Mouse (Mus musculus) limb, embryonic 13.5 days (tissue): ENCODE results near the gene Serpina11. TPM values are rescaled to one million over a fixed set of nuclear protein-coding genes. Genes with fewer than 3 reads are reported as not detected.

Experiments
- ATAC-seq: fragments of 200-750 bp; cut with Nextera tagmentation; 2 replicates; pipeline ENCODE4 v1.8.0; 2017; ENCODE audit warnings: low read depth, moderate number of reproducible peaks, moderate TSS enrichment; ENCODE audit not compliant: low FRiP score
- H3K27ac ChIP-seq: fragments of 300-500 bp; sonication (generic); 2 replicates; pipeline ENCODE4 v1.5.1; 2015; ENCODE audit warnings: inconsistent platforms, mild to moderate bottlenecking, moderate library complexity
- H3K27me3 ChIP-seq: fragments of 300-500 bp; sonication (generic); 2 replicates; pipeline ENCODE4 v1.6.1; 2015; ENCODE audit warnings: mild to moderate bottlenecking, inconsistent platforms
- H3K36me3 ChIP-seq: fragments of 300-500 bp; sonication (generic); 2 replicates; pipeline ENCODE4 v1.6.1; 2015; ENCODE audit warnings: inconsistent platforms, mild to moderate bottlenecking, moderate library complexity
- H3K4me1 ChIP-seq: fragments of 300-500 bp; sonication (generic); 2 replicates; pipeline ENCODE4 v1.6.1; 2015; ENCODE audit warnings: inconsistent platforms
- H3K4me2 ChIP-seq: fragments of 300-500 bp; sonication (generic); replicated peaks from 2 replicates; pipeline ENCODE4 v1.6.1; 2015; ENCODE audit warnings: inconsistent platforms, mild to moderate bottlenecking, moderate library complexity
- H3K4me3 ChIP-seq: fragments of 300-500 bp; sonication (generic); 2 replicates; pipeline ENCODE4 v1.5.1; 2015; ENCODE audit warnings: moderate library complexity, mild to moderate bottlenecking, inconsistent platforms
- H3K9ac ChIP-seq: fragments of 300-500 bp; sonication (generic); 2 replicates; pipeline ENCODE4 v1.6.1; 2015; ENCODE audit warnings: mild to moderate bottlenecking, inconsistent platforms
- H3K9me3 ChIP-seq: fragments of 300-500 bp; sonication (generic); 2 replicates; pipeline ENCODE4 v1.6.1; 2016; ENCODE audit warnings: inconsistent platforms
- WGBS: fragments of 180-500 bp; shearing (Covaris S2); methylation state at CpG from one replicate; pipeline ENCODE4 v1.1.7; 2015; 5-methylcytosine and 5-hydroxymethylcytosine counted together
- polyA plus RNA-seq: library from polyadenylated mRNA; unstranded; fragments of >200 nt; fragmentation: Nextera tagmentation; extraction: Ambion mirVana; gene quantifications from 2 replicates; pipeline ENCODE4 v1.2.1, GENCODE M21; 2015

Serpina11 gene
- polyA plus RNA-seq, 1 experiment from 2014 or later: not detected

DNA sequence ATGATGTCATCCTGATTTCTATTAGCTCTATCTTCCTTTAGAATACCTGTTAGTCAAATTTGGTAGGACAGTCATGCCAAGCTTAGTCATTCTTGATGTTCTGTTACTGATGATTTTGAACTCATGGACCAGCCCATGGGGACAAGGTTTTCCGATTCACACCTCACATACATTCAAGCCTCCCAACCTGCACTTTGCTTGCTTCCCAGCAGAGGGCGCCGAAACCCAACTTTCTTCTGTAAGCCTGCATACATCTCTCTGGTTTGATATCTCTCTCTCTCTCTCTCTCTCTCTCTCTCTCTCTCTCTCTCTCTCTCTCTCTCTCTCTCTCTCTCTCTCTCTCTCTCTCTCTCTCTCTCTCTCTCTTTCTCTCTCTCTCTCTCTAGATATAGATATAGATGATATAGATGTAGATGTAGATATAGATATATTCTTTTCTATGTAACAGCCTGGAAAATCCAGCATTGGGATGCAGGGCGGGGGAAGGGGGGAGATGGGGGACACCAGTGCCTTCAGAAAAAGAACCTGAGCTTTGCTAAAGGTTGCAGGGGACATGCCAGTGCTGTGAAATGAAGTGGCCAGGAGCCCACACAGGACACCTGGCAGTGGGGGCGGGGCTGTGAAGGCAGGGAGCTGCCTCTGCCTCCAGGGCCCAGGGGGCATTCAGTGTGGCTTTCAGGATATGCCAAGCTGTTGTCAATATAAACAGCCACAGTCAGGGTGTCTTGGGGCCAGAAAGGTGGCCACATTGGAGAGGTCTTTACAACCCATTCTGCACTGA is 5.7 kb upstream of the Serpina11 start:
- no peak for ATAC-seq
- H3K4me1 ChIP-seq: no peaks in the 10 kb centered on the region
- no peak overlapping the region for H3K9ac ChIP-seq
- H3K27me3 ChIP-seq: no peaks in the 10 kb centered on the region
- H3K9me3 ChIP-seq: no peaks in the 10 kb centered on the region
- no peaks in the 10 kb centered on the region for H3K36me3 ChIP-seq
- H3K4me3 ChIP-seq: no peak overlapping the region
- H3K4me2 ChIP-seq: no peak overlapping the region
- no peak overlapping the region for H3K27ac ChIP-seq
- WGBS: 40% methylated on average over 5 of the region's 5 CpGs

DNA sequence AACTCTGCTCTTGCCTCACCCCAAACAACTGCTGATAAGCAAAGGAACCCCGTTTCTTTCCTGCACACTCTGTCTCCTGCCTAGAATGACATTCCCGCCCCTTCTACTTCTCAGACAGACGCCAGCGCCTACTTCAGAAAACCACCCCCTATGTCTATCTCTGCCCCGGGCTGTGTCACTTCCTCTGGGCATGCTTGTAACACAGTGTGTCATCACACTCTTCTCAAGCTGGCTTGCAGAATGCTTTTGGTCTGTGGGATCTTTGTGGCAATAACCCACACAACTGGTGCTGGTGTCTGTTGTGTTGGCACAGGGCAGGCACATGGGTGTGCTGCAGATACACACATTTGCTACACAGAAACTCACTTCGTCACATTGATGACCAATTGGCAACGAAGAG is 3.2 kb upstream of the Serpina11 start:
- 75% methylated on average over 7 of the region's 7 CpGs for WGBS
- ATAC-seq: no peak

DNA sequence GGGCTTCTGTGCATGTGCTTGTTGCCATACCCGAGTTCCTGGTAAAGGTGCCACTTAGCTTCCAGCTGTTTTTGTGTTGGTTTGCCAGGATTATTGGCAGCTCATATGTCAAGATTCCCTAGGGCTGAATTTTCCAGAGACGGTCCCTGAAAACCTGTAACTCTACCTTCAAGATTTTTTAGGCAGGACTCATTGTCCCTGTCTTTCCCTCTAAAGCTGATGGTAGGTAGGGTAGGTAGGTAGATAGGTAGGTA is 316 bp downstream of the Serpina11 start:
- Histone ChIP-seq H3K4me1 (no peaks in the 10 kb centered on the region), H3K36me3 (no peaks in the 10 kb centered on the region), H3K4me2 (no peak overlapping the region), H3K9ac (no peak overlapping the region), H3K4me3 (no peak overlapping the region), H3K27me3 (0 out of 2 replicates have a peak, but pooled peaks cover 3% of the 10 kb centered on the region), H3K9me3 (no peaks in the 10 kb centered on the region), H3K27ac (no peak overlapping the region)
- ATAC-seq: no peak
- WGBS: 48% methylated on average over 2 of the region's 2 CpGs

More for the DNA sequence above, 3.2 kb upstream of the Serpina11 start:
- Histone ChIP-seq H3K36me3 (no peaks in the 10 kb centered on the region), H3K9ac (no peak overlapping the region), H3K4me2 (no peak overlapping the region), H3K9me3 (no peaks in the 10 kb centered on the region), H3K4me3 (no peak overlapping the region), H3K4me1 (no peaks in the 10 kb centered on the region), H3K27ac (no peak overlapping the region), H3K27me3 (no peaks in the 10 kb centered on the region)

DNA sequence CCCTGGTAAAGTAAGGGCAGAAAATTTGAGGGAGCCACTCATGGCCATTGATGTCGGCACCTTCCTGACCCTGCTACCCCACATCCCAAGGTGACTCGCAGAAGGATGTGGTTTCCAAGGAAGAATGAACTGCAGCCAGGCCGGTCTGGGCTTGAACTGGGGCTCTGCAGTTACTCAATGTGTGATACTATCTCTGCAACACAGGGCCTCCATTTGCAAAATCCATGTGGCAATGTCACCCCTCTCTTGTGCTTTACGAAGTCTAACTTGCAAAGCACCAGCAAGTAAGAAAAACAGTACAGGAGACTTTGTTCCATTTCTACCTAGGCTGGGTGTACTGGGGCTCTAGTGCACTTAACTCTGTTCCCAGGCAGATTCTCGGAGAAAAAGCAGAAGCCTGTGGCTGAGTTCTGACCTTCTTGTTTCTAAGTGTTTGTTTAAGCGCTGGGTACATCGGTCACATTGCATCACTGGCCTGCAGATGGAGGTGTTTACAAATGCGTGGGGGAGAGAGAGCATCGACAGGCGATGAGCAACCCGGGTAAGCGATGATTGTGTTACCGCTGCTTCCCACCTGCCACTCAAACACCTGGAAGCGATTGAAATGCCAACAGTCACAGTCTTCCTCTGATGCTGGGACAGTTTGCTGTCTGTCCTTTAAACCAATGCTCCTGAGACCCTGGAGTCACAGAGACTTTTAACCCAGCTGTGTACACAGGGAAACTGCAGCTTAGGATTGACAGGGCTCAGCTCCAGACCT is 823 bp downstream of the Serpina11 start:
- Histone ChIP-seq H3K27ac (no peak overlapping the region), H3K4me3 (no peak overlapping the region), H3K4me2 (no peak overlapping the region), H3K9ac (no peak overlapping the region), H3K27me3 (0 out of 2 replicates have a peak, but pooled peaks cover 3% of the 10 kb centered on the region), H3K4me1 (no peaks in the 10 kb centered on the region), H3K9me3 (no peaks in the 10 kb centered on the region), H3K36me3 (no peaks in the 10 kb centered on the region)
- ATAC-seq: no peak
- 56% methylated on average over 14 of the region's 14 CpGs for WGBS

DNA sequence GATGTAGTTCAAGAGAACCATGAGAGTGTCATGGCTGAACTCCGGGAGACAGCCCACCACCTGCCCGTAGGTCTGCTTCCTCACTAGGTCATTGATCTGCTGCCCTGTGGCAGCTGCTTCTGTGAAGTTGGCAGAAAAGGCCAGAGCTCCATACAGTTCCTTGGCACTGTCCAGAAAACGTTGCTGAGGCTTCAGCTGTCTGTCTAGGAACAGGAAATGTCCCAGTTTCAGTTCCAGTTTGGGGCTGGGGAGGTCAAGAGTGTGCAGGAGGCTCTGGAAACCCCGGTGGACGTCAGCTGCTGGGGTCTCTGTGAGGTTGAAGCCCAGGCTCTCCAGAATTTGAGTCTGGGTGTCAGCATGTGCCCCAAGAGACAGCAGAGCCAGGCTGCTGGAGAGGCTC is 3.9 kb downstream of the Serpina11 start:
- Histone ChIP-seq H3K4me2 (no peak overlapping the region), H3K4me1 (no peaks in the 10 kb centered on the region), H3K36me3 (no peaks in the 10 kb centered on the region), H3K9ac (no peak overlapping the region), H3K4me3 (no peak overlapping the region), H3K27ac (no peak overlapping the region), H3K27me3 (0 out of 2 replicates have a peak, but pooled peaks cover 3% of the 10 kb centered on the region), H3K9me3 (no peaks in the 10 kb centered on the region)
- WGBS: 60% methylated on average over 5 of the region's 5 CpGs
- no peak for ATAC-seq

DNA sequence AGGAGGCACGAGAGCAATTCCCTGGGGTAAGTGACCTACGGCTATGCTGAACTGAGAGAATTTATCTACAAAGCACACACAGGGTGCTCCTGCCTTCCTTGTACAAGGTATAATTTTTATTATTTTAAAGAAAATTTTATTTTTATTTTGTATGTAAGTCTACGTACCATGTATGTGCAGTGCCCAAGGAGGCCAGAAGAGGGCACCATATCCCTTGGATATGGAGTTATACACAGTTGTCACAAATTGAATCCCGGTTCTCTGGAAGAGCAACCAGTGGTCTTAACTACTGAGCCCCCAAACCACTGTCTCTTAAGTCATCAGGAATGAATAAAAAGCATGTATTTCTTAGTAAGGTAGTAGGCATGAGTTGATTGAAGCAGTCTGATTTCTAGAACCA is 4.8 kb downstream of the Serpina11 start:
- Histone ChIP-seq H3K9ac (no peak overlapping the region), H3K36me3 (no peaks in the 10 kb centered on the region), H3K9me3 (no peaks in the 10 kb centered on the region), H3K4me1 (no peaks in the 10 kb centered on the region), H3K4me2 (no peak overlapping the region), H3K27ac (no peak overlapping the region), H3K4me3 (no peak overlapping the region), H3K27me3 (0 out of 2 replicates have a peak, but pooled peaks cover 3% of the 10 kb centered on the region)
- ATAC-seq: no peak
- WGBS: 60% methylated on average over 4 of the region's 4 CpGs

DNA sequence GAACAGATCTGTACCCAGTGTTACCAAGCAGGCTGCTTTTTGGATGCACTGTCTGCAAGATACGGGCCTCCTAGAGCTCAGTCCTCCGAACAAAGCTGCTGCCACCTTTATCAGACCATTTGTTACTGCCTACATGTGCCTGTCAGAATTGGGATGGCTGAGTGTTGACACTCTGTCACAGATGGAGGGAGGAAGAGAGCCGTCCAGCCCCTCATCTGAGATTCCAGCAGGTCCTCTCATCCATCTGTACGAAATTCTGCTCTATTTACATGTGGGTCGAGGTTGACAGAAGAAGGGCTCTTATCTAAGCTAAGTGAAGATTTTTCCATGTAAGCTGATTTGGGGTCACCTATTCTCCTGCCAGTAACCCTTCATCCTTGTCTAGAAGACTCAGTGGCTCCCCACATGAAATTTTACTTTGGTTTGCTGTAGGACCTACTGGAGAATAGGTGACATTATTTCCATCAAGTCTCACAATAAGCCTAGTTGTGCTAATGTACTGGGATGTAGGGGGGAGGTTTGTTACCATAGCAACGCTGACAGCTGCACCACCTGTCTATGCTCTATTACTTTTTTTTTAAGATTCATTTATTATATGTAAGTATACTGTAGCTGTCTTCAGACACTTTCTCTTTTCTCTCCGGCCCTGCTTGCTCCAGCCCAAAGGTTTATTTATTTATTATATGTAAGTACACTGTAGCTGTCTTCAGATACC is 8.0 kb downstream of the Serpina11 start:
- Histone ChIP-seq H3K36me3 (no peaks in the 10 kb centered on the region), H3K4me3 (no peak overlapping the region), H3K4me2 (no peak overlapping the region), H3K9me3 (no peaks in the 10 kb centered on the region), H3K9ac (no peak overlapping the region), H3K27me3 (0 out of 2 replicates have a peak, but pooled peaks cover 3% of the 10 kb centered on the region), H3K4me1 (no peaks in the 10 kb centered on the region), H3K27ac (no peak overlapping the region)
- ATAC-seq: no peak
- WGBS: 76% methylated on average over 7 of the region's 7 CpGs

DNA sequence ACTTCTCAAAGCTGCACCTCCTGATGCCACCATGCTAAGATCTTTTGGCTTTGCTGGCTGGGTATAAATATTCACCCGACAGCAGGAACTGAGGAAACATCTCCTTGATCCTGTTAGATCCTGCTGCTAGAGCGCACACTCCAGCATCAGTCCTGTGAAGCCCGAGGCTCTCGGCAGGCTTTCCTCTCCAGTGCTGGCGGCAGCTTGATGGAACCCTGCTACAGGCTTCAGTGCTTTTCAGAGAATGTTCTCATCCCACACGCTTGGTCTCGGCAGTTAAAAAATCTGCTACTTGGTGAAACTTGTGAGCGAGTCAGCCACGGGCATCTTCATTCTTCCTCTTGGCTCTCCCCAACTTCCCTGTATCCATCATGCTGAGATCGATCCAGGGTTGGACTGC is 11.5 kb downstream of the Serpina11 start:
- Histone ChIP-seq H3K4me2 (no peak overlapping the region), H3K9me3 (no peaks in the 10 kb centered on the region), H3K4me3 (no peak overlapping the region), H3K27ac (no peak overlapping the region), H3K4me1 (no peaks in the 10 kb centered on the region), H3K36me3 (no peaks in the 10 kb centered on the region), H3K9ac (no peak overlapping the region), H3K27me3 (no peaks in the 10 kb centered on the region)
- ATAC-seq: no peak
- WGBS: 78% methylated on average over 10 of the region's 10 CpGs

DNA sequence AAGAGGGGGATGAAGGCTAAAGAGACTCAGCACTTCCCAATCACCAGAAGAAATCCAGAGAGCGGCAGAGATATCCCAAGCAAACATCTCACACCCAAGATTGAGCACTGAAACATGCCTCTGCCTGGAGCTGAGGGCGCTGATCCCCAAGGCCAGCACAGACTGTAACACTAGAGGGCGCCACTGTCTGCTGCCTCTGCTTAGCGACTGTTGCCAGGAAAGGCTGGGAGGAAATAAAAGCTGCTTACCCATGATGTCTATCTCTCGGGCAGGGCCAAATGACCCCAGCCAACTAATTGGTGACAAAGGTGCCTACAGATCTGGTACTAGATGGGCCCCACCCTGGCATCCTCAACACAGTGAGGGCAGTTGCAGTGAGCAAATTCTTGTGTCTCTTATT is 11.9 kb downstream of the Serpina11 start:
- WGBS: 40% methylated on average over 5 of the region's 5 CpGs
- Histone ChIP-seq H3K36me3 (no peaks in the 10 kb centered on the region), H3K4me2 (no peak overlapping the region), H3K4me1 (no peaks in the 10 kb centered on the region), H3K27me3 (no peaks in the 10 kb centered on the region), H3K9ac (no peak overlapping the region), H3K4me3 (no peak overlapping the region), H3K9me3 (no peaks in the 10 kb centered on the region), H3K27ac (no peak overlapping the region)
- no peak for ATAC-seq

DNA sequence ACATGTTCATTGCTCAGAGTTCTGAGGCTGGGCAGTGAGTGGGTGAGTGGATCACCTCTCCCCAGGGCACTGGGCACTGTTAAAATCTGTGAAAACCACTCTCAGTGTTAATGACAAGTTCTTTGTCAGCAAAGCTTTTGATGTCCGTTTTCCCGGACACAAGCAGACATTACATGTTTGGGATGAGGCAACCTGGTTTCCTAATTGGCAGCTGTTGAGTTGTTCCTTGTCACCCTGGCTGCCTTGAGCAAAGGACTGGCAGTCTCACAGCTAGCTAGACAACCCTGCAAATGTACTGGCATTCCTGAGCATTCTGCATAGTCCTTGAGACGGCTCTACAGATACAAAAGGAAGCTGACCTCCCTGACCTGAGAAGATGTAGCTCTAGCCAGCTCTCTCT is 12.7 kb downstream of the Serpina11 start:
- no peaks in the 10 kb centered on the region for H3K4me1 ChIP-seq
- no peaks in the 10 kb centered on the region for H3K36me3 ChIP-seq
- H3K9me3 ChIP-seq: no peaks in the 10 kb centered on the region
- 71% methylated on average over 3 of the region's 3 CpGs for WGBS
- no peak overlapping the region for H3K4me2 ChIP-seq
- H3K4me3 ChIP-seq: no peak overlapping the region
- H3K27me3 ChIP-seq: no peaks in the 10 kb centered on the region
- no peak overlapping the region for H3K27ac ChIP-seq
- ATAC-seq: no peak
- no peak overlapping the region for H3K9ac ChIP-seq

DNA sequence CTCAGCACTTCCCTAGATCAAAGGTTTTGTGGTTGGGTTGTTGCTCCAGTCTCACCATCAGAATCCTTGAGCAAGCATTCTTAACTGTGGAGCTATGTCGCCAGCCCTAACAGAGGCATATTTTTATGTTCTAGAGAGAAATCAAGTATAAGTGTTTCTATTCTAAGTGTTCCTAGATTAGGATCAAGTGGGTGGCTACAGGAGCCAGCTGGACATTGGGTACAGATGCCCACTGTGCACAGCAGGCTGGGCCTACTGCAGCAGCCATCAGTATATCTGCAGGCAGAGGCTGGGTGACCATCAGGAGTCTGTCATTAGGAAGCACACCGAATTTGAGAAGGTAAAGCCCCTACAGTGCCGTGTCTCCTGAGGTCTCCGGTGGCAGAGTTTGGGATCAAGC is 18.7 kb downstream of the Serpina11 start:
- no peak overlapping the region for H3K4me3 ChIP-seq
- no peak overlapping the region for H3K4me2 ChIP-seq
- H3K27me3 ChIP-seq: no peaks in the 10 kb centered on the region
- WGBS: 92% methylated on average over 4 of the region's 4 CpGs
- ATAC-seq: no peak
- H3K9ac ChIP-seq: no peak overlapping the region
- no peaks in the 10 kb centered on the region for H3K36me3 ChIP-seq
- H3K9me3 ChIP-seq: no peaks in the 10 kb centered on the region
- H3K27ac ChIP-seq: no peak overlapping the region
- H3K4me1 ChIP-seq: no peaks in the 10 kb centered on the region

DNA sequence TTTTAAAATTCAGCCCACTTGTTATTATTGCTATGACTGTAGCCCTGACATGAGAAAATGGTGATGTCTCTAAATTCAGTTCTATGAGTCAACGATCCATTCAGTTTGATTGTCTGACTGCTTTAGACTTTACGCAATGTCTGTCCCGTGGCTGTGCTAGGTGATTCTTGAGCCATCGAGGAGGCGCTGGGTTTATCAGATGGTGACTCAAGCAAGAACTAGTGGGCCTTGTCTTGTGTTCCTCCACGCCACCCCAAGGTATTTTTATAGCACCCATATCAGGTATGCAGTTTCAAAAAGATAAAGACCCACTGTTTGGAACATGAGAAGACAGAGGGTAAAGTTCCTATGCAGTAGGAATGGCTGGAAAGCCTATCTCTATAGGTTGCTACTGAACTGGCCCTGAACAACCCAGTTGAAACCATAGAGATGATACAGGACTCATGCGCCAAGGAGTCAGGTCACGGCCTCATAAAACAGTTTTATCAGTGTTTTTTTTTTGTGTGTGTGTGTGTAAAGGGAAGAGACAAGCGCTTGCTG is 20.1 kb downstream of the Serpina11 start:
- Histone ChIP-seq H3K4me3 (no peak overlapping the region), H3K9ac (no peak overlapping the region)
- ATAC-seq: no peak

More for the DNA sequence above, 20.1 kb downstream of the Serpina11 start:
- no peaks in the 10 kb centered on the region for H3K4me1 ChIP-seq
- H3K9me3 ChIP-seq: no peaks in the 10 kb centered on the region
- 90% methylated on average over 9 of the region's 9 CpGs for WGBS
- H3K36me3 ChIP-seq: no peaks in the 10 kb centered on the region
- no peak overlapping the region for H3K27ac ChIP-seq
- H3K4me2 ChIP-seq: no peak overlapping the region
- H3K27me3 ChIP-seq: no peaks in the 10 kb centered on the region
